In the genomic region with DNA sequence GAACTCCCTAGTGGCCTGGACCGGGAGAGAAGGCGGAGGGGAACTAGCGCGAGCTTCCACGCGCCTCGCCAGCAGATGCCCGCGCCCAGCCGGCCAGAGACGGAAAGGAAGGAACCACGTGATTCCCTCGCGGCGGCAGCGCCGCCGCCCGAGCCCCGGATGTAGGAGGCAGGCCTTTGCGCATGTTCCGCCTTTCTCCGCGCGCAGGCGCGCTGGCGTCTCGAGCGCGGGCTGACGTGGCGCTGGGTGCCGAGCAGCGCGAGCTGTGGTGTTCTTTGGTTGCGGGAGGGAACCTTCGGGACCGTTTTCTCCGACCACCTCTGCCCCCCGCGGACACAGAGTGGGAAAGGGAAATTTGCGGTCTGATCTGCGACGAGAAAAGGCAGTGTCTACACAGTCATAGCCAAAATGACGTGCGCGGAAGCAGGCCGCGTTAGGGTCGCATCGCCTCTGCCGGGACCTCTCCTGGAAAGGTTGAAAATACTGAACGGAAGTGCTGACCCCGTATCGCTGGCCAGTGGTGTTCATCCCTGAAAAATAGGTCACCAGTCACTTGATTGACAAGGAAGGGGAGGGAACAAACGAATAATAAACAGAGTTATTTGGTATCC, we compare ENCODE assay signal across 7 mouse cellular contexts. TPM values are rescaled to one million over a fixed set of nuclear protein-coding genes. Genes with fewer than 3 reads are reported as not detected.
DNase-seq lines count a peak whose midpoint lies in the region; ATAC-seq lines count a peak whose summit lies in the region.

TSS of gene Eif3a (minus strand) at position 108 of the 611 bp plus-strand sequence.

- H3K4me1 ChIP-seq in intestine, embryonic 16.5 days (ENCODE audit: control insufficient read depth, insufficient read depth, low read length), result peaks cover 3% of the 10 kb centered on the region; the same call in 1 of the 2 replicates
- peaks cover 8% of the 10 kb centered on the region for H3K4me1 ChIP-seq in midbrain, embryonic 11.5 days (ENCODE audit: control insufficient read depth, insufficient read depth, low read length)

- no peaks in the 10 kb centered on the region for H3K36me3 ChIP-seq in intestine, embryonic 16.5 days (ENCODE audit: control insufficient read depth, insufficient read depth, low read length)
- H3K36me3 ChIP-seq in midbrain, embryonic 11.5 days (ENCODE audit: control insufficient read depth, insufficient read depth, low read length), result no peaks in the 10 kb centered on the region

- peak within 1 kb of the TSS; percentile 99 for H3K27ac ChIP-seq in intestine, embryonic 16.5 days (ENCODE audit: low read length)
- peak within 1 kb of the TSS; percentile 94 for H3K27ac ChIP-seq in midbrain, embryonic 11.5 days (ENCODE audit: low read depth, low read length)

- DNase-seq in adrenal gland, adult 2 months, result peak; percentile 97
- DNase-seq in embryo, embryonic 11.5 days (ENCODE audit: low read depth, low spot score), result peak; percentile 92
- DNase-seq in gastrocnemius, postnatal 4 days (ENCODE audit: low spot score in 2 of 2), result peak; percentile 92 to 96
- DNase-seq in left cerebral cortex, postnatal 36 days (ENCODE audit: low spot score in 2 of 2), result peak; percentile 93 to 96
- DNase-seq in midbrain, embryonic 11.5 days (ENCODE audit: low spot score, missing footprints), result peak; percentile 99
- DNase-seq in skeletal muscle tissue, adult 2 months (ENCODE audit: low read depth, low spot score), result peak; percentile 96

- intact Hi-C loops in left cerebral cortex, postnatal 36 days (cut with DNase I), result loop anchor here (2.0 kb wide), 1 partner anchor 20 kb away; the partner anchor contains the start of gene Fam45a

- H3K9me3 ChIP-seq in intestine, embryonic 16.5 days (ENCODE audit: control insufficient read depth, low read length), result no peaks in the 10 kb centered on the region
- no peaks in the 10 kb centered on the region for H3K9me3 ChIP-seq in midbrain, embryonic 11.5 days (ENCODE audit: control insufficient read depth, low read length)

- WGBS in intestine, embryonic 16.5 days, result under 1% methylated on average over 56 of the region's 57 CpGs
- WGBS in midbrain, embryonic 11.5 days, result under 1% methylated on average over 57 of the region's 57 CpGs

- peak within 1 kb of the TSS; percentile 100 for H3K9ac ChIP-seq in intestine, embryonic 16.5 days (ENCODE audit: low read depth, low read length)
- H3K9ac ChIP-seq in midbrain, embryonic 11.5 days (ENCODE audit: low read length), result peak within 1 kb of the TSS; percentile 99

- ATAC-seq in intestine, embryonic 16.5 days, result peak; percentile 95
- ATAC-seq in midbrain, embryonic 11.5 days (ENCODE audit: low FRiP score), result peak; percentile 95

- peak within 1 kb of the TSS; percentile 99 for H3K4me3 ChIP-seq in intestine, embryonic 16.5 days (ENCODE audit: low read length)
- H3K4me3 ChIP-seq in midbrain, embryonic 11.5 days (ENCODE audit: low read depth, low read length), result peak within 1 kb of the TSS; percentile 99

- H3K4me2 ChIP-seq in intestine, embryonic 16.5 days (ENCODE audit: low read depth, low read length), result peak within 1 kb of the TSS; percentile 59
- peak within 1 kb of the TSS; percentile 68 for H3K4me2 ChIP-seq in midbrain, embryonic 11.5 days

- no peaks in the 10 kb centered on the region for H3K27me3 ChIP-seq in intestine, embryonic 16.5 days (replicated peaks; ENCODE audit: control insufficient read depth, insufficient read depth, low read length)
- no peaks in the 10 kb centered on the region for H3K27me3 ChIP-seq in midbrain, embryonic 11.5 days (ENCODE audit: control insufficient read depth, insufficient read depth, low read length)

RNA-seq across cellular contexts. Expression of gene Eif3a, which starts in this region (rescaled TPM):
- total RNA-seq in adrenal gland, adult 2 months (2021), result 100 to 1,000 TPM; 126 to 169 TPM
- polyA plus RNA-seq in adrenal gland, adult 2 months (2012; rRNA removed), result 13.6 and 17.7 TPM in 2 replicates
- total RNA-seq in gastrocnemius, postnatal 4 days (2021), result 100 to 1,000 TPM; 123 to 135 TPM
- 114 and 124 TPM in 2 replicates for polyA plus RNA-seq in intestine, embryonic 16.5 days (2015; fragmentation: Nextera tagmentation; extraction: Ambion mirVana)
- total RNA-seq in left cerebral cortex, postnatal 36 days (2021), result 100 to 1,000 TPM in 1 of 2 experiments, 10 to 100 TPM in 1; 78.5 to 102 TPM
- 164 and 171 TPM in 2 replicates for polyA plus RNA-seq in midbrain, embryonic 11.5 days (2014; fragmentation: Nextera tagmentation; extraction: Ambion mirVana)

Comparison
In these comparisons a context has a peak if more than half of its experiments do, and no peak if none do; other contexts are left out.
1. Peak in every context shown above with its lines: DNase-seq, ATAC-seq, H3K4me3 ChIP-seq and H3K27ac ChIP-seq.